Mouse (Mus musculus): ENCODE results near the gene Macrod1. TPM values are rescaled to one million over a fixed set of nuclear protein-coding genes. Genes with fewer than 3 reads are reported as not detected.
"Not testable (repeated sequence)": the region's sequence is repeated elsewhere in the genome, so short reads cannot be mapped to it uniquely, and the experiment has no call there.

Gene Macrod1
- polyA plus RNA-seq, 1 experiment from 2014 or later = 16.0 TPM

DNA sequence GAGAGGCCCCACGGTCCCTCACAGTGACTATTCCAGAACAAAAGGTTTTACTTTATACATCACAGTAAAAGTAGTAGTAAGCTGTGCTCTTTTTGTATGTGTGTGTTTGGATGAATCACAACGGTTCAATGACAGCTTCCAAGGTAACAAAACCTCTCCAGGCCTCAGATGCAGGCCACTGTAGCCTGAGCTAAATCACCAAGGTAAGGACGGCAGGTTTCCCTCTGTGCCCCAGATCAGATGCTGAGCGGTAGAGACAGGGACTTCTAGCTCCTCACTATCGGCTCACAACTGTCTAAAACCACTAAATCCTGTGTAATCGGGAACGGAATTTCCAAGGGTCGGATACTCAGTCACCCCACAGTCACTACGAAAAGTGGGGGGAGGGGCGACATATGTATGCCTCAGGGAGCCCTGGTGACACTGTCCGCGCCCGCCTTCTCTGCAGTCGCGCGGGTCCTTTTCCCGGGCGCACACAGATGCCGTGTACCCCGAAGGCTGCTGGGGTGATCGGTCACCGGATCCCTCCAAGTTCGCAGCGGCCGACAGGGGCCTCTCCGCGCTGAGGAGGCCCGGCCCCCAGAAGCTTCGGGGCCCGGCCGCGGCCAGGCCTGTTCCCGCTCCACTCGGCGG, 17.4 kb upstream of the Macrod1 start:
- Histone ChIP-seq H3K9ac (replicated peaks; ENCODE audit: low read depth) (peak overlapping the region; percentile 64), H3K9me3 (ENCODE audit: low read length) (no peaks in the 10 kb centered on the region), H3K36me3 (ENCODE audit: insufficient read depth, low read length) (no peaks in the 10 kb centered on the region), H3K4me3 (ENCODE audit: low read depth, low read length) (peak overlapping the region; percentile 75), H3K4me1 (ENCODE audit: insufficient read depth, low read depth, low read length) (no peaks in the 10 kb centered on the region), H3K4me2 (replicated peaks; ENCODE audit: low read depth, low read length) (peak overlapping the region; percentile 82), H3K27me3 (replicated peaks; ENCODE audit: insufficient read depth, low read length) (no peaks in the 10 kb centered on the region), H3K27ac (ENCODE audit: low read length) (peak overlapping the region; percentile 85)
- no peak for TF ChIP-seq CTCF (IDR thresholded peaks at IDR 0.05)
- TF ChIP-seq EP300 (IDR thresholded peaks at IDR 0.05) = no peak
- 4% methylated on average over 34 of the region's 35 CpGs for WGBS
- peak; percentile 5 for ATAC-seq
- peak; percentile 75 for DNase-seq (ENCODE audit: low spot score)

- no peaks in the 10 kb centered on the region for H3K9me3 ChIP-seq (ENCODE audit: low read length)
- DNase-seq (ENCODE audit: low spot score) (peak; percentile 100), ATAC-seq (peak; percentile 99)
- no peaks in the 10 kb centered on the region for H3K36me3 ChIP-seq (ENCODE audit: insufficient read depth, low read length)
- H3K9ac ChIP-seq (replicated peaks; ENCODE audit: low read depth) = peak within 1 kb of the TSS; percentile 64
- no peaks in the 10 kb centered on the region for H3K27me3 ChIP-seq (replicated peaks; ENCODE audit: insufficient read depth, low read length)
- under 1% methylated on average over 46 of the region's 49 CpGs for WGBS
- peak within 1 kb of the TSS; percentile 94 for H3K27ac ChIP-seq (ENCODE audit: low read length)
- H3K4me1 ChIP-seq (ENCODE audit: insufficient read depth, low read depth, low read length) = no peaks in the 10 kb centered on the region
- peak within 1 kb of the TSS; percentile 75 for H3K4me3 ChIP-seq (ENCODE audit: low read depth, low read length)
- TF ChIP-seq EP300 (IDR thresholded peaks at IDR 0.05) (peak; percentile 85), CTCF (IDR thresholded peaks at IDR 0.05) (peak; percentile 67)
- peak within 1 kb of the TSS; percentile 82 for H3K4me2 ChIP-seq (replicated peaks; ENCODE audit: low read depth, low read length)
Measured at GRCm38 (mm10) chr19:7039841-7040636, 16.6 kb upstream of the Macrod1 start, which contains the start of gene Stip1. Gene Stip1, minus strand, starts transcription at chr19:7039967.

GRCm38 (mm10) chr19:7040637-7041130, 15.9 kb upstream of the Macrod1 start:
- no peaks in the 10 kb centered on the region for H3K9me3 ChIP-seq (ENCODE audit: low read length)
- ATAC-seq (0 out of 2 replicates have a peak, but pooled peaks have one; percentile 0), DNase-seq (ENCODE audit: low spot score) (no peak)
- H3K4me3 ChIP-seq (ENCODE audit: low read depth, low read length) = peak overlapping the region; percentile 46
- TF ChIP-seq CTCF (IDR thresholded peaks at IDR 0.05) = no peak
- TF ChIP-seq EP300 (IDR thresholded peaks at IDR 0.05) = no peak
- peak overlapping the region; percentile 50 for H3K9ac ChIP-seq (replicated peaks; ENCODE audit: low read depth)
- 15% methylated on average over 13 of the region's 13 CpGs for WGBS
- peak overlapping the region; percentile 67 for H3K4me2 ChIP-seq (replicated peaks; ENCODE audit: low read depth, low read length)
- no peaks in the 10 kb centered on the region for H3K36me3 ChIP-seq (ENCODE audit: insufficient read depth, low read length)
- peak overlapping the region; percentile 94 for H3K27ac ChIP-seq (ENCODE audit: low read length)
- H3K27me3 ChIP-seq (replicated peaks; ENCODE audit: insufficient read depth, low read length) = no peaks in the 10 kb centered on the region
- H3K4me1 ChIP-seq (ENCODE audit: insufficient read depth, low read depth, low read length) = no peaks in the 10 kb centered on the region

- ATAC-seq = no peak
- H3K4me3 ChIP-seq (ENCODE audit: low read depth, low read length) = no peak overlapping the region
- peak overlapping the region; percentile 67; the same call in 1 of the 2 replicates for H3K4me2 ChIP-seq (replicated peaks; ENCODE audit: low read depth, low read length)
- H3K9ac ChIP-seq (replicated peaks; ENCODE audit: low read depth) = no peak overlapping the region
- H3K36me3 ChIP-seq (ENCODE audit: insufficient read depth, low read length) = no peaks in the 10 kb centered on the region
- no peaks in the 10 kb centered on the region for H3K4me1 ChIP-seq (ENCODE audit: insufficient read depth, low read depth, low read length)
- DNase-seq (ENCODE audit: low spot score) = no peak
- no peaks in the 10 kb centered on the region for H3K9me3 ChIP-seq (ENCODE audit: low read length)
- H3K27me3 ChIP-seq (replicated peaks; ENCODE audit: insufficient read depth, low read length) = no peaks in the 10 kb centered on the region
- 0 out of 2 replicates have a peak overlapping the region, but pooled peaks have one; percentile 94 for H3K27ac ChIP-seq (ENCODE audit: low read length)
- WGBS = 87% methylated on average over 2 of the region's 2 CpGs
- TF ChIP-seq EP300 (IDR thresholded peaks at IDR 0.05) = no peak
Measured at GRCm38 (mm10) chr19:7041171-7041570, 15.4 kb upstream of the Macrod1 start.

DNA sequence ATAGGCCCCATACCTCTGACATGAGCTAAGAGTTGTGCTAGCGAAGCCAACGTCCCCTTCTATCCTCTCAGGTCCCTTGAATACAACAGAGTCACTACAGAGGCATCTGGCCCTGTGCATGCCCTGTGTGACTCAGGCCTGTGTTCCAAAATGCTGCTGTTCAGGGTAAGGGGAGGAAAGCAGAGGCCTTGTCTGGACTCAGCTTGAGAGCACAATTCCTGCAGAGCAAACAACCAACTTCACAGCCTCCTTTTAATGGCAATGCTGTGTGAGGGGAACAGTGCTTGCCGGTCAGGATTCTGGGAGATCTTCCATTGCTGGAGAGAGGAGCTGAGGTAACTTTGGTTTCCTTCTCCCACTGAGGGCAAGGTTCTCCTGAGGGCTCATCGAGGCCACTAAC, 12.3 kb upstream of the Macrod1 start:
- Histone ChIP-seq H3K4me3 (ENCODE audit: low read depth, low read length) (no peak overlapping the region), H3K9me3 (ENCODE audit: low read length) (no peaks in the 10 kb centered on the region), H3K36me3 (ENCODE audit: insufficient read depth, low read length) (no peaks in the 10 kb centered on the region), H3K4me2 (replicated peaks; ENCODE audit: low read depth, low read length) (no peak overlapping the region), H3K9ac (replicated peaks; ENCODE audit: low read depth) (no peak overlapping the region), H3K27ac (ENCODE audit: low read length) (no peak overlapping the region), H3K27me3 (replicated peaks; ENCODE audit: insufficient read depth, low read length) (no peaks in the 10 kb centered on the region), H3K4me1 (ENCODE audit: insufficient read depth, low read depth, low read length) (no peaks in the 10 kb centered on the region)
- ATAC-seq (no peak), DNase-seq (ENCODE audit: low spot score) (no peak)
- WGBS = 52% methylated on average over 4 of the region's 4 CpGs
- TF ChIP-seq CTCF (IDR thresholded peaks at IDR 0.05) = no peak
- TF ChIP-seq EP300 (IDR thresholded peaks at IDR 0.05) = no peak

DNA sequence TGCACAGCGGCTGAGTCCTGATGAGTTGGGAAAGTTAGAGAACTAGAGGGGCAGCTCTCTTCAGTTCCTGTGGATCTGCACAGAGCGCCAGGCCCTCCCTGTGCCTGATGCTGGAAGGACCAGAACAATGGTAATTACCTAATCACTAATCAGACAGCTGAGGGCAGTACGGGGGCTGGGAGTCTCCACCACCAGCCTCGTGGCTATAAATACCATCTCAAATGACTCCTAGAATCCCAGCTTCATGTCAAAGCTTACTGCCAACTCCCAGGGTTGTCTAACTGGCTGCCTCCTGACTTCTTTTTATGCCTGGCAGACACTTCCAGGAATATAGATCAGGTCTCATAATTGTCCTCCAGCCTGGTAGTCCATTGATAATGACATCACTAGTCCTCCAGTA, 11.9 kb upstream of the Macrod1 start:
- no peak overlapping the region for H3K4me2 ChIP-seq (replicated peaks; ENCODE audit: low read depth, low read length)
- H3K4me1 ChIP-seq (ENCODE audit: insufficient read depth, low read depth, low read length) = no peaks in the 10 kb centered on the region
- 46% methylated on average over 4 of the region's 4 CpGs for WGBS
- DNase-seq (ENCODE audit: low spot score) (no peak), ATAC-seq (no peak)
- TF ChIP-seq CTCF (IDR thresholded peaks at IDR 0.05) = no peak
- no peak for TF ChIP-seq EP300 (IDR thresholded peaks at IDR 0.05)
- no peaks in the 10 kb centered on the region for H3K9me3 ChIP-seq (ENCODE audit: low read length)
- no peaks in the 10 kb centered on the region for H3K27me3 ChIP-seq (replicated peaks; ENCODE audit: insufficient read depth, low read length)
- no peaks in the 10 kb centered on the region for H3K36me3 ChIP-seq (ENCODE audit: insufficient read depth, low read length)
- H3K4me3 ChIP-seq (ENCODE audit: low read depth, low read length) = no peak overlapping the region
- H3K9ac ChIP-seq (replicated peaks; ENCODE audit: low read depth) = no peak overlapping the region
- H3K27ac ChIP-seq (ENCODE audit: low read length) = no peak overlapping the region

DNA sequence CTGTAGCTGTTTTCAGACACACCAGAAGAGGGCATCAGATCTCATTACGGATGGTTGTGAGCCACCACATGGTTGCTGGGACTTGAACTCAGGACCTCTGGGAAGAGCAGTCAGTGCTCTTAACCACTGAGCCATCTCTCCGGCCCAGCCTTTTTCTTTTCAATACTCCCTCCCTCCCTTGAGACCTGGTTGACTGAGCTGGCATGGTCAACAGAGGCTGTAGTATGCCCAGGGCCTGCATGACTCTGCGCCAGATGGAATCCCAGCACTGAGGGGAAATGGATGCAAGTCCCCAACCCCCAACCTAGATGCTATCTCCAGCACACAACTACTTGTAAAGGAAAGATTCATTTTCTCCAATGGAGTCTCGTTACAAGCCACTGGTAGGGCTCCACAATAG, 3.2 kb upstream of the Macrod1 start:
- 90% methylated on average over 4 of the region's 4 CpGs for WGBS
- not testable (repeated sequence) for H3K4me2 ChIP-seq (replicated peaks; ENCODE audit: low read depth, low read length); H3K27me3 ChIP-seq (replicated peaks; ENCODE audit: insufficient read depth, low read length); ATAC-seq; H3K27ac ChIP-seq (ENCODE audit: low read length); H3K36me3 ChIP-seq (ENCODE audit: insufficient read depth, low read length); H3K9ac ChIP-seq (replicated peaks; ENCODE audit: low read depth); H3K9me3 ChIP-seq (ENCODE audit: low read length); H3K4me3 ChIP-seq (ENCODE audit: low read depth, low read length); H3K4me1 ChIP-seq (ENCODE audit: insufficient read depth, low read depth, low read length); DNase-seq (ENCODE audit: low spot score)

All from lung, postnatal 0 days (tissue).